Mouse (Mus musculus) heart, embryonic 13.5 days (tissue): ENCODE results near the gene Cmss1. TPM values are rescaled to one million over a fixed set of nuclear protein-coding genes. Genes with fewer than 3 reads are reported as not detected.

Source experiments
- ATAC-seq: fragments of 200-750 bp; cut with Nextera tagmentation; 2 replicates; pipeline ENCODE4 v1.8.0; 2017; ENCODE audit warnings: moderate TSS enrichment; ENCODE audit not compliant: insufficient number of reproducible peaks, low FRiP score, low TSS enrichment; ENCODE audit errors: extremely low read depth
- H3K27ac ChIP-seq: fragments of 300-500 bp; sonication (generic); replicated peaks from 2 replicates; pipeline ENCODE4 v1.5.1; 2015; ENCODE audit warnings: moderate library complexity, mild to moderate bottlenecking, inconsistent platforms
- H3K27me3 ChIP-seq: fragments of 300-500 bp; sonication (generic); replicated peaks from 2 replicates; pipeline ENCODE4 v1.6.1; 2015; ENCODE audit warnings: mild to moderate bottlenecking, inconsistent platforms
- H3K36me3 ChIP-seq: fragments of 300-500 bp; sonication (generic); 2 replicates; pipeline ENCODE4 v1.6.1; 2015; ENCODE audit warnings: mild to moderate bottlenecking, inconsistent platforms
- H3K4me1 ChIP-seq: fragments of 300-500 bp; sonication (generic); 2 replicates; pipeline ENCODE4 v1.6.1; 2015; ENCODE audit warnings: inconsistent platforms
- H3K4me2 ChIP-seq: fragments of 300-500 bp; sonication (generic); 2 replicates; pipeline ENCODE4 v1.6.1; 2015; ENCODE audit warnings: inconsistent platforms, mild to moderate bottlenecking, moderate library complexity
- H3K4me3 ChIP-seq: fragments of 300-500 bp; sonication (generic); 2 replicates; pipeline ENCODE4 v1.5.1; 2015; ENCODE audit warnings: moderate library complexity, mild to moderate bottlenecking, inconsistent platforms
- H3K9ac ChIP-seq: fragments of 300-500 bp; sonication (generic); 2 replicates; pipeline ENCODE4 v1.6.1; 2015; ENCODE audit warnings: inconsistent platforms, mild to moderate bottlenecking, moderate library complexity
- H3K9me3 ChIP-seq: fragments of 300-500 bp; sonication (generic); 2 replicates; pipeline ENCODE4 v1.6.1; 2016; ENCODE audit warnings: inconsistent platforms
- WGBS: fragments of 180-500 bp; shearing (Covaris S2); methylation state at CpG from one replicate; pipeline ENCODE4 v1.1.7; 2015; ENCODE audit warnings: mixed read lengths; 5-methylcytosine and 5-hydroxymethylcytosine counted together
- polyA plus RNA-seq: library from polyadenylated mRNA; unstranded; fragments of >200 nt; fragmentation: Nextera tagmentation; extraction: Ambion mirVana; gene quantifications from 2 replicates; pipeline ENCODE4 v1.2.1, GENCODE M21; 2015

The Cmss1 gene
- polyA plus RNA-seq, 1 experiment from 2014 or later: 32.2 TPM

- no peak overlapping the region for H3K4me3 ChIP-seq
- no peak overlapping the region for H3K9ac ChIP-seq
- no peak for ATAC-seq
- no peaks in the 10 kb centered on the region for H3K9me3 ChIP-seq
- 65% methylated on average over 15 of the region's 15 CpGs for WGBS
- H3K4me2 ChIP-seq: no peak overlapping the region
- H3K4me1 ChIP-seq: peaks cover 29% of the 10 kb centered on the region
- H3K27me3 ChIP-seq: no peaks in the 10 kb centered on the region
- no peaks in the 10 kb centered on the region for H3K36me3 ChIP-seq
- peak overlapping the region; percentile 59 for H3K27ac ChIP-seq
These were observed 217.0 kb downstream of the Cmss1 start for GRCm38 (mm10) chr16:57389566-57390251.

GRCm38 (mm10) chr16:57384274-57384673 is 222.4 kb downstream of the Cmss1 start:
- H3K27me3 ChIP-seq: no peaks in the 10 kb centered on the region
- peaks cover 21% of the 10 kb centered on the region for H3K4me1 ChIP-seq
- no peak overlapping the region for H3K4me3 ChIP-seq
- H3K4me2 ChIP-seq: no peak overlapping the region
- WGBS: 83% methylated on average over 2 of the region's 2 CpGs
- H3K9ac ChIP-seq: no peak overlapping the region
- ATAC-seq: no peak
- H3K9me3 ChIP-seq: no peaks in the 10 kb centered on the region
- H3K36me3 ChIP-seq: 0 out of 2 replicates have a peak, but pooled peaks cover 4% of the 10 kb centered on the region
- no peak overlapping the region for H3K27ac ChIP-seq

DNA sequence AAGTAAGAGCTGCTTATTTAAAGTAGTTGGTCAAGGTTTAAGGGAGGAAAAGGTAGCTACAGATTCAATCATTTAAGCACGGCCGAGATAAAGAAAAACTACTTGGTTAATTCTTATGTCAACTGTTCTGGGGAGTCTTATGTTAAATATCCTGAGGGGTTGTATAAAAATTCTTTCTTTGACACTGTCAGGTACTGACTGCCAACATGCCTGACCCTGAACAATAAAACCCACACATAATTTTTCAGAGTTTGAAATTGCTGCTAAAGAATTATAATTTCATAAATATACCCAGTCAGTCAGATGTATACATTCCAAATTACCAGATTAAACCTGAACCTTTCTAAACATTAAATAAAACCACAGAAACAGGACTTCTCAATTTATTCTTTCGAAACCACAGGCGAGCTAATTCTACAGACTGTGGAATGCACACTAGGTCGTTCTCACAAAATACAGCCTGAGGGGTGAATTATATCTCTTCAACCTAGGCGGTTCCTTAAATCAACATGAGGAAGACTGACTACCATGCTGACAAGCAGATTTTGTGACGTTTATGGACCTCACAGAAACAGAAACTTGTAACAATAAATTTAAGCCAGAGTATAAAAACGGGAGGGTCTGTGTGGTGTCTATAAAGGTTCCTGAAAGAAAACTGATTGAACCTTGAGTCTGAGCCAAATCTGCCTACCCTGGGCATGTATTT is 223.2 kb downstream of the Cmss1 start:
- H3K27ac ChIP-seq: no peak overlapping the region
- H3K4me3 ChIP-seq: no peak overlapping the region
- no peak overlapping the region for H3K9ac ChIP-seq
- no peak overlapping the region for H3K4me2 ChIP-seq
- WGBS: 64% methylated on average over 8 of the region's 8 CpGs
- ATAC-seq: no peak
- peaks cover 19% of the 10 kb centered on the region for H3K4me1 ChIP-seq
- H3K36me3 ChIP-seq: 0 out of 2 replicates have a peak, but pooled peaks cover 4% of the 10 kb centered on the region
- no peaks in the 10 kb centered on the region for H3K27me3 ChIP-seq
- no peaks in the 10 kb centered on the region for H3K9me3 ChIP-seq

- Histone ChIP-seq H3K36me3 (0 out of 2 replicates have a peak, but pooled peaks cover 4% of the 10 kb centered on the region), H3K27ac (no peak overlapping the region), H3K9me3 (no peaks in the 10 kb centered on the region), H3K4me1 (0 out of 2 replicates have a peak, but pooled peaks cover 3% of the 10 kb centered on the region), H3K4me2 (no peak overlapping the region), H3K27me3 (no peaks in the 10 kb centered on the region), H3K4me3 (no peak overlapping the region), H3K9ac (no peak overlapping the region)
- no peak for ATAC-seq
- 77% methylated on average over 9 of the region's 9 CpGs for WGBS
These were observed 227.9 kb downstream of the Cmss1 start for GRCm38 (mm10) chr16:57378631-57379330.

DNA sequence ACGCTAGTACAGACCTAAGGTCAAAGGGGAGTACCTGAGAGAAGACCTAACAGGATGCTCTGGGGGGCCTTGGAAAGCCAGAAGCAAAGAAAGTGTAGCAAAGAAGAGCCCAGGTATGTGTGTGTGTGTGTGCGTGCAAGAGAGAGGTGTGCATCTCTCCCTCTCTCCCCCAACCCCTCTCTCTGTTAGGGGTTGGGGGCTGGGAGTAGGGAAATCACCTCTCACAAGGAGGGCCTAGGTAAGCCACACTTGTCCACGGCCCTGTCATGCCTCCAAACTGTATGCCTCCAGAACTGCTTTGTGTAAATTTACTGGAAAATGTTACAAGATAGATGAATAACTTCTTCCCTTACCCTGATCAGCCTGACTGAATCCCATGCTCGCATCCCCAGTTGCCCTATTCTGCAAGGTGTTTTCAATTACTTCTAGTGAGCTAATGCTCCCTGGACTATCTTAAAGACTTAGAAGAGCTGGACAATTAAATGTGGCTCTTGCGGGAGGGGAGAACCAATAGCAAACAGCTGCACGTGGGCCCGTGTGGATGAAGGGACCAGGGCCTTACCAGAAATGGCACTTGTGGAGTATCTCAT is 231.3 kb downstream of the Cmss1 start:
- H3K4me1 ChIP-seq: peaks cover 1% of the 10 kb centered on the region; the same call in 1 of the 2 replicates
- ATAC-seq: no peak
- H3K36me3 ChIP-seq: no peaks in the 10 kb centered on the region
- no peak overlapping the region for H3K4me2 ChIP-seq
- no peak overlapping the region for H3K27ac ChIP-seq
- no peaks in the 10 kb centered on the region for H3K9me3 ChIP-seq
- no peak overlapping the region for H3K4me3 ChIP-seq
- no peaks in the 10 kb centered on the region for H3K27me3 ChIP-seq
- no peak overlapping the region for H3K9ac ChIP-seq
- 81% methylated on average over 7 of the region's 7 CpGs for WGBS

GRCm38 (mm10) chr16:57372156-57372555 is 234.5 kb downstream of the Cmss1 start:
- Histone ChIP-seq H3K4me1 (peaks cover 26% of the 10 kb centered on the region), H3K27ac (no peak overlapping the region), H3K27me3 (no peaks in the 10 kb centered on the region), H3K4me3 (no peak overlapping the region), H3K9me3 (no peaks in the 10 kb centered on the region), H3K36me3 (no peaks in the 10 kb centered on the region), H3K9ac (no peak overlapping the region), H3K4me2 (no peak overlapping the region)
- WGBS: 79% methylated on average over 3 of the region's 3 CpGs
- ATAC-seq: no peak

DNA sequence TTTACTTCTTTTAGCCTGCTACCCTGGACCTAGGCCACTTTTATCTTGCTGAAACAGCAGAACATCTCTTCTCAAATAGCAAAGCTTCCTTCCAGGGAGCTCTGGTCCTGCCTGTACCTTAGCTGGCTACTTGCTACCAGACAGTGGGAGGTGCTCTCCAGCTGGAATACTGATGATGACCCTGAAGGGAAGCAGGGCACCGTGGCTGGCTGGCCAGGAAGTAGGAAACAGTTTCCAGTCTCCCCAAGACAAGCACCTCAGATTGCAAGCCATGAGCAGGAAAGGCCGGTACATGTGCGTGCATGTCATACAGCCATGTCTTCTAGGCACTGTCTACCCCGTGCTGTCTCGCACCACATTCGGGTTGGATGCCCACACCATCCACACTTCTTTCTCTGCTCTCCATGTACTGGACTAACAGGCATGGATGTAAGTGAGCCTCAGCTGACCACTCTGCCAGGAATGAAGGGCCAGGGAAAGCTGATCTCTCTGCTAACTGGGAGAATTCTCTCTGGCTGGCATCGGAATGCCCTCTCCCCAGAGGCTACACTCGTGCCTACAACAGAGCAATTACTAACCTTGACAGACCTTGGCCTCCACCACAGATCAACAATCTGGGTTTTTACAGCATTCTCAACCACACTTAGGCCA is 236.7 kb downstream of the Cmss1 start:
- no peak for ATAC-seq
- Histone ChIP-seq H3K4me1 (peaks cover 30% of the 10 kb centered on the region), H3K4me2 (no peak overlapping the region), H3K4me3 (no peak overlapping the region), H3K9ac (no peak overlapping the region), H3K36me3 (no peaks in the 10 kb centered on the region), H3K9me3 (no peaks in the 10 kb centered on the region), H3K27me3 (no peaks in the 10 kb centered on the region), H3K27ac (0 out of 2 replicates have a peak overlapping the region, but pooled peaks have one; percentile 20)
- 76% methylated on average over 8 of the region's 8 CpGs for WGBS

GRCm38 (mm10) chr16:57366941-57367694 is 239.5 kb downstream of the Cmss1 start:
- no peak for ATAC-seq
- Histone ChIP-seq H3K36me3 (no peaks in the 10 kb centered on the region), H3K27me3 (no peaks in the 10 kb centered on the region), H3K9me3 (no peaks in the 10 kb centered on the region), H3K27ac (no peak overlapping the region), H3K4me3 (no peak overlapping the region), H3K4me1 (peaks cover 41% of the 10 kb centered on the region), H3K9ac (peak overlapping the region; percentile 41; the same call in 1 of the 2 replicates), H3K4me2 (no peak overlapping the region)
- 68% methylated on average over 18 of the region's 18 CpGs for WGBS

DNA sequence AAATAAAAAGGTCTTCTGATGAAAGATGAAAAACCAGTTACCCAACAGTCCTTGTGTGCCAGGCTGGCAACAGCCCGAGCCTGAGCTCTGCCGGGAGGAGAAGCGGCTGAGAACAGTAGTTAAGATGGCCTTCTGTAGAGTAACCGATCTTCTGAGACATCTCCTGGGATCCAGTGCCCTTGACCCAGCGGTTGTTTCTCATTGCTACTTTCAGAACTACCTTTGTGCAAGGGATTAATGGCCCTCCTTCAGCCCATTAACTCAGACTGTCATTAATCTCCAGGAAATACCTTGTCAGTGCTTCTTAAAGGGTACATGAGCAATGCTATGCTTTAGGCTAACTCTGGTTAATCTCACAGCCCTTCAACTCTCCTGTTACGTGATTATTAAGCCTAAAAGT is 240.5 kb downstream of the Cmss1 start:
- Histone ChIP-seq H3K27me3 (no peaks in the 10 kb centered on the region), H3K4me3 (no peak overlapping the region), H3K9ac (no peak overlapping the region), H3K27ac (no peak overlapping the region), H3K9me3 (no peaks in the 10 kb centered on the region), H3K36me3 (no peaks in the 10 kb centered on the region), H3K4me2 (no peak overlapping the region), H3K4me1 (peaks cover 41% of the 10 kb centered on the region)
- WGBS: 73% methylated on average over 6 of the region's 6 CpGs
- ATAC-seq: no peak

GRCm38 (mm10) chr16:57364498-57364897 is 242.2 kb downstream of the Cmss1 start:
- Histone ChIP-seq H3K9me3 (no peaks in the 10 kb centered on the region), H3K4me3 (no peak overlapping the region), H3K27ac (no peak overlapping the region), H3K27me3 (no peaks in the 10 kb centered on the region), H3K9ac (no peak overlapping the region), H3K4me1 (peaks cover 32% of the 10 kb centered on the region), H3K36me3 (no peaks in the 10 kb centered on the region), H3K4me2 (no peak overlapping the region)
- 77% methylated on average over 7 of the region's 7 CpGs for whole genome bisulfite sequencing
- no peak for ATAC-seq
